Mouse (Mus musculus) colon, adult 2 months (tissue): Measurements from ENCODE around the gene Mtfr2. TPM values are rescaled to one million over a fixed set of nuclear protein-coding genes. Genes with fewer than 3 reads are reported as not detected.

Experiments used
- polyA plus RNA-seq: library from polyadenylated mRNA; depleted of rRNA; stranded (reverse); fragments of >200 nt; gene quantifications from 2 replicates; pipeline ENCODE4 v1.2.3, GENCODE M21; 2012; rRNA removed

Mtfr2 gene
- 0.71 and 0.72 TPM in 2 replicates for polyA plus RNA-seq

DNA sequence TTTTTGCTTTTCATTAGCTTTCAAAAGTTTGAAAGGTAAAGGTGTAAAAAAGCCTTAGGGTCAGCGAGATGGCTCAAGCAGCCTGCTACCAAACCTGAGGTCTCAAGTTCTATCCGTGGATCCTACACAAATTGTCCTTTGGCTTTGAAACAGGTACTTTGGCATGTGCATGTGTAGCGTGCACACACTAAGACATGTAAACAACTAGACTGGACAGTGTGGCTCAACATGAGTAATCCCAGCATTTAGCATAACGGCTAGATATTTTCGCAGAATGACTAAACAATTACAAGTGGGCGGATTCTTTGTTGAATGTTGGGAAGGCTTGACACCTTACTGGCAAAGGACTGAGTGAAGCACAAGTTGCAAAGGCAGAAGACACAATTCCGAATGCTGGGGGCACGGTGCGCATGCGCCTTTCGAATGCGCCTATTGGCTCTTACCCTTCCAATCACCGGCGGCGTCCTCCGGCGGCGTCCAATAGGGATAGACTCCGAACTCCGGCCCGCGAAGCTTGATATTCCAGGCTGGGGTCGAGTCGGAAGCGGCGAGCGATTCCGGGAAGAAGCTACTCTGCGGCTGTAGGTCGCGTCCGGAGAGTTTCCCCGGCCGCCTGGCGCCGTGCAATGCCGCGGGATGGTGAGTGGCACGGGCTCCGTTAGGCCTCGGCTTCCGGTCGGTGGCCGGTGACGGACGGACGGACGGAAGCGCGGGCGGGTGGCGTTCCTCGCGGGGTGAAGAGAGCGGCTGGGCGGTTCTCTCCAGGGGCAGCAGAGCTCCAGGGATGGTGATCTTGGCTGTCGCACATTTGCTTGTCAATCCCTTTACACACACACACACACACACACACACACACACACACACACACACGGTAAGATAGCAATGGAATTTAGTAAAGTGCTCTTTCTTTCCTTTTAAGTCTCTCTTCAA lies at the start of gene Mtfr2:
Gene Mtfr2, plus strand, starts transcription at position 486 of the 930 bp plus-strand sequence.

GRCm38 (mm10) chr10:20311918-20312735 lies 35.4 kb upstream of the Mtfr2 start, which contains the start of gene Bclaf1:
Bclaf1 (plus strand) TSS chr10:20312469.

Other genes starting within 250 kb of the Mtfr2 start
- 57.0 and 61.4 TPM in 2 replicates for gene Map7, start 199.3 kb upstream of the Mtfr2 start, polyA plus RNA-seq
- 5.1 and 6.1 TPM in 2 replicates for gene Bclaf1, start 35.3 kb upstream of the Mtfr2 start, polyA plus RNA-seq